Mouse (Mus musculus) gastrocnemius, adult 2 months (tissue): ENCODE measurements around the gene Gm13288. TPM values are rescaled to one million over a fixed set of nuclear protein-coding genes. Genes with fewer than 3 reads are reported as not detected.
"Not testable (repeated sequence)": the region's sequence is repeated elsewhere in the genome, so short reads cannot be mapped to it uniquely, and the experiment has no call there.

Experiments
- DNase-seq: peaks from one replicate; pipeline ENCODE4 v3.0.0; 2022
- H3K27ac ChIP-seq: fragments of 200-600 bp; 2 replicates; pipeline ENCODE4 v1.8.1; 2022; ENCODE audit warnings: mild to moderate bottlenecking
- H3K4me3 ChIP-seq: fragments of 200-600 bp; 2 replicates; pipeline ENCODE4 v1.8.1; 2022; ENCODE audit warnings: mild to moderate bottlenecking, moderate library complexity
- CTCF ChIP-seq: fragments of 200-600 bp; IDR thresholded peaks from 2 replicates; pipeline ENCODE4 v1.8.1; 2022; ENCODE audit warnings: antibody characterized with exemption, mild to moderate bottlenecking, moderate library complexity
- intact Hi-C: fragments of 180-260 bp; cut with DNase I; formaldehyde crosslinking; loops from one replicate; pipeline ENCODE4 v1.15.1; 2025
- long read RNA-seq, 2 experiments: library from polyadenylated mRNA; stranded (forward); transcript quantifications; one replicate each; pipeline ENCODE4 v2.0.0; 2021
- total RNA-seq, 2 experiments: library from RNA; stranded (reverse); gene quantifications; 2 replicates each; pipeline ENCODE4 v1.2.3; 2021

Gene Gm13288
- total RNA-seq: not detected
- long read RNA-seq, experiment 1: 0 reads
- long read RNA-seq, experiment 2: 0 reads

DNA sequence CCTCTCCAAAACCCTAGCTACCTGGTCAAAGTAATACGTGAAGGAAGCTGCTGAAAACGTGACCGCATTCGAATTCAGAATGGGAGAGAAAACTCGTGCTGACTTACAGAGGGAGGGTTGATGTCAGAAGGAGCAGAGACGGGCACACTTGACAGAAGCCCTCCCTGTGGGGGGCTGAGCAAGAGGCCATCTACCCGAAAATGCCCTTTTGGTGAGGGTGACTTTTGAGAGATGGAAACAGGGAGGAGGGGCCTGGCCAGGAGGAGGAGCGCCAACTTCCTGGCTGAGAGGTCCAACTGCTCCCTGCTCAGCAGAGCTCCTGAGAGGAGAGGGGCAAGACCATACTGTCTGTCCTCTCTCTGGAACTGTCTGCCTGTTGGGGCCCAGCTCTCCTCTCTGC, at the start of gene Gm13288:
TSS of gene Gm13288 (plus strand) at position 301 of the 400 bp plus-strand sequence.
- DNase-seq, intact Hi-C loops, H3K27ac ChIP-seq: not testable (repeated sequence)
- H3K4me3 ChIP-seq: 0 out of 2 replicates have a peak within 1 kb of the TSS, but pooled peaks have one; percentile 46

DNA sequence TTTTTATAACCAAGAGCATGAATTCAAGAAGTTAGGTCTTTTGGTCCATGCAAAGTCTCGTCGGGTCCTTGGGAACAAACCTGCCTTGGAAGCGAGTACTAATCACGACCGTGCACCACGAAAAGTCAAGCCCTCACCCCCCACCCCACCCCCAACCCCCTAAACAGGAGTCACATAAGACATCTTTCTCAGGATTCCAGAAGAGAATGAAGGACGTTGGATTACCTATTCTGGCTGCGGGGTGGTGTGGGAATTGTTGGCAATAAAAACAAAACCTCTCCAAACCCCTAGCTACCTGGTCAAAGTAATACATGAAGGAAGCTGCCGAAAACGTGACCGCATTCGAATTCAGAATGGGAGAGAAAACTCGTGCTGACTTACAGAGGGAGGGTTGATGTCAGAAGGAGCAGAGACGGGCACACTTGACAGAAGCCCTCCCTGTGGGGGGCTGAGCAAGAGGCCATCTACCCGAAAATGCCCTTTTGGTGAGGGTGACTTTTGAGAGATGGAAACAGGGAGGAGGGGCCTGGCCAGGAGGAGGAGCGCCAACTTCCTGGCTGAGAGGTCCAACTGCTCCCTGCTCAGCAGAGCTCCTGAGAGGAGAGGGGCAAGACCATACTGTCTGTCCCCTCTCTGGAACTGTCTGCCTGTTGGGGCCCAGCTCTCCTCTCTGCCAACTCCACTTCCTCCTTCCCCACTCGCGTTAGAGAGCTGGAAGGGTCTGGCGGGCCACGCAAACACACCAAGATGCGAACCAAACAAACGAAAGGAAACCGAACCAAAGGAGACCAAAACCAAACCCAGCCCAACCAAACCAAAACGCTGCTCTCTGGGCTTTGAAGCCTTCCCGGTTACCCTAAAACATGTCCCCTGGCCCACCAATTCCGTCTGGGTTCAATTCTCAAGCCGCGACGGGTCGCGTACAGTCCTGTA, 48.5 kb upstream of the Gm13288 start:
- Histone ChIP-seq H3K4me3 (peak overlapping the region; percentile 75), H3K27ac (peak overlapping the region; percentile 86)
- intact Hi-C loops: loop anchor here (2.0 kb wide), 1 partner anchor 16 kb away; no protein-coding TSS in a partner anchor
- DNase-seq: not testable (repeated sequence)

DNA sequence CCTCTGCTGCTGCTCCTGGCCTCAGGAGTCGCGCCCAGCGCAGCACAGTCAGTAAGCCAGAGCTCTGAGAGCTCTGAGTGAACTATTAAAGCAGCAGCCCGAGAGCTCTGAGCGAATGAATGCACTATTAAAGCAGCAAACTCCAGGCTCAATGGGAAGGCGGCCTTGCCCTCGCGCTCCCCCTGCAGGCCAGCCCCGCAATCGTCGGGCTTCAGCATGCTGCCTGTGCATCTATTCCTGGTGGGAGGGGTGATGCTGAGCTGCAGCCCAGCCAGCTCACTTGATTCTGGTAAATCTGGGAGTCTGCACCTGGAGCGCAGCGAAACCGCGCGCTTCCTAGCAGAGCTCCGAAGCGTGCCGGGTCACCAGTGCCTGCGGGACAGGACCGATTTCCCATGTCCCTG, 47.7 kb upstream of the Gm13288 start:
- DNase-seq: peak; percentile 83
- intact Hi-C loops: loop anchor here (2.0 kb wide), 1 partner anchor 17 kb away; no protein-coding TSS in a partner anchor
- peak; percentile 66 for TF ChIP-seq CTCF
- peak overlapping the region; percentile 75 for H3K4me3 ChIP-seq
- H3K27ac ChIP-seq: peak overlapping the region; percentile 86

DNA sequence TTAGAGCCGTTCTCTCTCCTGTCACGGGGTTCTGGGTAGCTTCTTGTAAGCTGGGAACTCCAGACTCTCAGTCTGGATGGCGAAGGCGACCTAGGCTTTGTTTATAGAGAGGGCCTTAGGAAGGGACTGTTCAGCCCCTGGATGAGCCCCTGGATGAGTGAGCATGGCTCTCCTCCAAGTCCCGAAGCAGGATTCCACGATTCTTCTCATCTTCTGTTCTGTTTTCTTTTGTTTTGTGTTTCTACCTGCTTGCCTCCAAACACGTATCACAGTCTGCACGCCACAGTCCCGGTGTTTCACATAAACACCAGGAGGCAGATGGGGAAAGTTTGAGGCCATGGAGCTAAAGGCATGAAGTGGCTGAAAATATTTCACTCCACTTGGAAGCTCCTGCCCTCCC, 46.6 kb upstream of the Gm13288 start:
- H3K4me3 ChIP-seq, H3K27ac ChIP-seq, DNase-seq, intact Hi-C loops: not testable (repeated sequence)

DNA sequence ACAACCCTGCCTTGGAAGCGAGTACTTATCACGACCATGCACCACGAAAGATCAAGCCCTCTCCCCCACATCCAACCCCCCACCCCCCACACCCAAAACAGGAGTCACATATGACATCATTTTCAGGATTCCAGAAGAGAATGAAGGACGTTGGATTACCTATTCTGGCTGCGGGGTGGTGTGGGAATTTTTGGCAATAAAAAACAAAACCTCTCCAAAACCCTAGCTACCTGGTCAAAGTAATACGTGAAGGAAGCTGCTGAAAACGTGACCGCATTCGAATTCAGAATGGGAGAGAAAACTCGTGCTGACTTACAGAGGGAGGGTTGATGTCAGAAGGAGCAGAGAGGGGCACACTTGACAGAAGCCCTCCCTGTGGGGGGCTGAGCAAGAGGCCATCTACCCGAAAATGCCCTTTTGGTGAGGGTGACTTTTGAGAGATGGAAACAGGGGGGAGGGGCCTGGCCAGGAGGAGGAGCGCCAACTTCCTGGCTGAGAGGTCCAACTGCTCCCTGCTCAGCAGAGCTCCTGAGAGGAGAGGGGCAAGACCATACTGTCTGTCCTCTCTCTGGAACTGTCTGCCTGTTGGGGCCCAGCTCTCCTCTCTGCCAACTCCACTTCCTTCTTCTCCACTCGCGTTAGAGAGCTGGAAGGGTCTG, 45.6 kb upstream of the Gm13288 start, which contains the start of gene Gm13283:
TSS of gene Gm13283 (plus strand) at position 510 of the 659 bp plus-strand sequence.
- intact Hi-C loops: not testable (repeated sequence)
- DNase-seq: peak; percentile 51
- peak within 1 kb of the TSS; percentile 61 for H3K4me3 ChIP-seq
- peak within 1 kb of the TSS; percentile 71 for H3K27ac ChIP-seq

DNA sequence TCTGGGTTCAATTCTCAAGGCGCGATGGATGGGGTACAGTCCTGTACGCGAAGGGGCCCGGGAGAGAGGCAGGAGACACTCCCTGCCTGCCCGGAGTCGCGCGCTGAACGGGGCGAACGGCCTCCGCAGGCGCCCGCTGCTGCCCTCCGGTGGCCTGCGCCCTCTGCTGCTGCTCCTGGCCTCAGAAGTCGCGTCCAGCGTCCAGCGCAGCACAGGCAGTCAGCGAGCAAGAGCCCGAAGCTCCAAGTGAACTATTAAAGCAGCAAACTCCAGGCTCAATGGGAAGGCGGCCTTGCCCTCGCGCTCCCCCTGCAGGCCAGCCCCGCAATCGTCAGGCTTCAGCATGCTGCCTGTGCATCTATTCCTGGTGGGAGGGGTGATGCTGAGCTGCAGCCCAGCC, 44.9 kb upstream of the Gm13288 start:
- intact Hi-C loops: not testable (repeated sequence)
- DNase-seq: peak; percentile 87
- TF ChIP-seq CTCF: peak; percentile 64
- H3K4me3 ChIP-seq: peak overlapping the region; percentile 61
- peak overlapping the region; percentile 71 for H3K27ac ChIP-seq

DNA sequence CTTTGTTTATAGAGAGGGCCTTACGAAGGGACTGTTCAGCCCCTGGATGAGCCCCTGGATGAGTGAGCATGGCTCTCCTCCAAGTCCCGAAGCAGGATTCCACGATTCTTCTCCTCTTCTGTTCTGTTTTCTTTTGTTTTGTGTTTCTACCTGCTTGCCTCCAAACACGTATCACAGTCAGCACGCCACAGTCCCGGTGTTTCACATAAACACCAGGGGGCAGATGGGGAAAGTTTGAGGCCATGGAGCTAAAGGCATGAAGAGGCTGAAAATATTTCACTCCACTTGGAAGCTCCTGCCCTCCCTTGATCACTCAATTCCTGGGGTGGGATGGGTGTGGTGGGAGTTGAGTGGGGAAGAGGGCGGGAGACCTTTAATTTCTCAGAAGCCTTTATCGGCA, 43.6 kb upstream of the Gm13288 start:
- DNase-seq: peak; percentile 51
- intact Hi-C loops, H3K4me3 ChIP-seq, H3K27ac ChIP-seq: not testable (repeated sequence)

DNA sequence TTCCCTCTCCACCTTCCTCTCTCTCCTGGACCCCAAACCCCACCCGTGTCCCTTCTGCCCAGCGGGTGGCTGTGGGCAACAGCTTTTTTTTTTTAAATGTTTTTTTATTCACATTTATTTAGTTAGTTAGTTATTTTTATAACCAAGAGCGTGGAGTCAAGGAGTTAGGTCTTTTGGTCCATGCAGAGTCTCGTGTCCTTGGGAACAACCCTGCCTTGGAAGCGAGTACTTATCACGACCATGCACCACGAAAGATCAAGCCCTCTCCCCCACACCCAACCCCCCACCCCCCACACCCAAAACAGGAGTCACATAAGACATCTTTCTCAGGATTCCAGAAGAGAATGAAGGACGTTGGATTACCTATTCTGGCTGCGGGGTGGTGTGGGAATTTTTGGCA, 43.0 kb upstream of the Gm13288 start:
- intact Hi-C loops, H3K4me3 ChIP-seq, H3K27ac ChIP-seq, DNase-seq: not testable (repeated sequence)

DNA sequence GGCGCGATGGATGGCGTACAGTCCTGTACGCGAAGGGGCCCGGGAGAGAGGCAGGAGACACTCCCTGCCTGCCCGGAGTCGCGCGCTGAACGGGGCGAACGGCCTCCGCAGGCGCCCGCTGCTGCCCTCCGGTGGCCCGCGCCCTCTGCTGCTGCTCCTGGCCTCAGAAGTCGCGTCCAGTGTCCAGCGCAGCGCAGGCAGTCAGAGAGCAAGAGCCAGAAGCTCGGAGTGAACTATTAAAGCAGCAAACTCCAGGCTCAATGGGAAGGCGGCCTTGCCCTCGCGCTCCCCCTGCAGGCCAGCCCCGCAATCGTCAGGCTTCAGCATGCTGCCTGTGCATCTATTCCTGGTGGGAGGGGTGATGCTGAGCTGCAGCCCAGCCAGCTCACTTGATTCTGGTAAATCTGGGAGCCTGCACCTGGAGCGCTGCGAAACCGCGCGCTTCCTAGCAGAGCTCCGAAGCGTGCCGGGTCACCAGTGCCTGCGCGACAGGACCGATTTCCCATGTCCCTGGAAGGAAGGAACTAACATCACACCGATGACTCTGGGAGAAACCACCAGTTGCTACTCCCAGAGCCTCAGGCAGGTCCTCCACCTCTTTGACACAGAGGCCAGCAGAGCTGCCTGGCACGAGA, 41.8 kb upstream of the Gm13288 start:
- intact Hi-C loops: not testable (repeated sequence)
- Histone ChIP-seq H3K27ac (peak overlapping the region; percentile 65), H3K4me3 (peak overlapping the region; percentile 59)
- peak; percentile 61 for TF ChIP-seq CTCF
- DNase-seq: peak; percentile 74

DNA sequence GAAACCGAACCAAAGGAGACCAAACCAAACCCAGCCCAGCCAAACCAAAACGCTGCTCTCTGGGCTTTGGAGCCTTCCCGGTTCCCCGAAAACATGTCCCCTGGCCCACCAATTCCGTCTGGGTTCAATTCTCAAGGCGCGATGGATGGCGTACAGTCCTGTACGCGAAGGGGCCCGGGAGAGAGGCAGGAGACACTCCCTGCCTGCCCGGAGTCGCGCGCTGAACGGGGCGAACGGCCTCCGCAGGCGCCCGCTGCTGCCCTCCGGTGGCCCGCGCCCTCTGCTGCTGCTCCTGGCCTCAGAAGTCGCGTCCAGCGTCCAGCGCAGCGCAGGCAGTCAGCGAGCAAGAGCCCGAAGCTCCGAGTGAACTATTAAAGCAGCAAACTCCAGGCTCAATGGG, 31.8 kb upstream of the Gm13288 start, which contains the start of gene Gm13290:
TSS of gene Gm13290 (plus strand) at position 301 of the 400 bp plus-strand sequence.
- intact Hi-C loops, DNase-seq, H3K27ac ChIP-seq, H3K4me3 ChIP-seq: not testable (repeated sequence)

DNA sequence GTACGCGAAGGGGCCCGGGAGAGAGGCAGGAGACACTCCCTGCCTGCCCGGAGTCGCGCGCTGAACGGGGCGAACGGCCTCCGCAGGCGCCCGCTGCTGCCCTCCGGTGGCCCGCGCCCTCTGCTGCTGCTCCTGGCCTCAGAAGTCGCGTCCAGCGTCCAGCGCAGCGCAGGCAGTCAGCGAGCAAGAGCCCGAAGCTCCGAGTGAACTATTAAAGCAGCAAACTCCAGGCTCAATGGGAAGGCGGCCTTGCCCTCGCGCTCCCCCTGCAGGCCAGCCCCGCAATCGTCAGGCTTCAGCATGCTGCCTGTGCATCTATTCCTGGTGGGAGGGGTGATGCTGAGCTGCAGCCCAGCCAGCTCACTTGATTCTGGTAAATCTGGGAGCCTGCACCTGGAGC, 28.7 kb upstream of the Gm13288 start, which contains the start of gene Gm13289:
TSS of gene Gm13289 (plus strand) at position 301 of the 400 bp plus-strand sequence.
- H3K27ac ChIP-seq, H3K4me3 ChIP-seq, intact Hi-C loops, DNase-seq: not testable (repeated sequence)

DNA sequence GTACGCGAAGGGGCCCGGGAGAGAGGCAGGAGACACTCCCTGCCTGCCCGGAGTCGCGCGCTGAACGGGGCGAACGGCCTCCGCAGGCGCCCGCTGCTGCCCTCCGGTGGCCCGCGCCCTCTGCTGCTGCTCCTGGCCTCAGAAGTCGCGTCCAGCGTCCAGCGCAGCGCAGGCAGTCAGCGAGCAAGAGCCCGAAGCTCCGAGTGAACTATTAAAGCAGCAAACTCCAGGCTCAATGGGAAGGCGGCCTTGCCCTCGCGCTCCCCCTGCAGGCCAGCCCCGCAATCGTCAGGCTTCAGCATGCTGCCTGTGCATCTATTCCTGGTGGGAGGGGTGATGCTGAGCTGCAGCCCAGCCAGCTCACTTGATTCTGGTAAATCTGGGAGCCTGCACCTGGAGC, 25.8 kb upstream of the Gm13288 start, which contains the start of gene Gm13272:
TSS of gene Gm13272 (plus strand) at position 301 of the 400 bp plus-strand sequence.
- intact Hi-C loops: not testable (repeated sequence)

DNA sequence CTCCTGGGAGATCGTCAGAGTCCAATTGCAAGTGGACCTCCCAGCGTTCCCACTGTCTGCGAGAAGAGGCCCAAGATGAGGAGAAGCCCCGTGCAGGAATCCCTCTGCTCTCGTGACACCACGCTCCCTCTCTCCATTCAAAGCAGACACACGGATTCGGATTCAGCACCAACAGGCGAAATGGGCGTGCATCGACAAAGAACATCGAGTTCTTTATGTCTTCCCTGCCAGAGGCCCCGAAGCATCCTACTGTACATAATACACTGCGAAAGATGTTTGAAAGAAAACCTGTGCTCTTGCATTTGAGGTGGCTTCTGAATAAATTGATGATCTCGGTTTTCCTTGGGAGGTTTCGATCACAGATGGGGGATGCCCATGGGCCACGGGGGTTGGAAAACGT, 25.0 kb upstream of the Gm13288 start:
- H3K4me3 ChIP-seq, DNase-seq, intact Hi-C loops, H3K27ac ChIP-seq: not testable (repeated sequence)

More for the DNA sequence above, 25.8 kb upstream of the Gm13288 start, which contains the start of gene Gm13272:
- not testable (repeated sequence) for DNase-seq, H3K4me3 ChIP-seq, H3K27ac ChIP-seq

DNA sequence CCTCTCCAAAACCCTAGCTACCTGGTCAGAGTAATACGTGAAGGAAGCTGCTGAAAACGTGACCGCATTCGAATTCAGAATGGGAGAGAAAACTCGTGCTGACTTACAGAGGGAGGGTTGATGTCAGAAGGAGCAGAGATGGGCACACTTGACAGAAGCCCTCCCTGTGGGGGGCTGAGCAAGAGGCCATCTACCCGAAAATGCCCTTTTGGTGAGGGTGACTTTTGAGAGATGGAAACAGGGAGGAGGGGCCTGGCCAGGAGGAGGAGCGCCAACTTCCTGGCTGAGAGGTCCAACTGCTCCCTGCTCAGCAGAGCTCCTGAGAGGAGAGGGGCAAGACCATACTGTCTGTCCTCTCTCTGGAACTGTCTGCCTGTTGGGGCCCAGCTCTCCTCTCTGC, 23.5 kb upstream of the Gm13288 start, which contains the start of gene Ifnz:
TSS of gene Ifnz (plus strand) at position 301 of the 400 bp plus-strand sequence.
- peak within 1 kb of the TSS; percentile 61; the same call in 1 of the 2 replicates for H3K27ac ChIP-seq
- intact Hi-C loops, DNase-seq: not testable (repeated sequence)
- peak within 1 kb of the TSS; percentile 57 for H3K4me3 ChIP-seq
